Mouse (Mus musculus): ENCODE results near the gene Ncstn.

- TF ChIP-seq CTCF (IDR thresholded peaks at IDR 0.05; ENCODE audit: insufficient read depth, low read length) (no peak), POLR2A (IDR thresholded peaks at IDR 0.05; ENCODE audit: borderline replicate concordance, extremely low read depth, low read depth, low read length) (no peak)
These were observed 16.9 kb upstream of the Ncstn start for GRCm38 (mm10) chr1:172099325-172100033.

Data from lung, adult 2 months (tissue).